Mouse (Mus musculus) intestine, embryonic 14.5 days (tissue): ENCODE measurements around the gene Prelp. TPM values are rescaled to one million over a fixed set of nuclear protein-coding genes. Genes with fewer than 3 reads are reported as not detected.

Experiments used
- ATAC-seq: fragments of 200-750 bp; cut with Nextera tagmentation; replicated peaks from 2 replicates; pipeline ENCODE4 v1.8.0; 2017; ENCODE audit warnings: low read depth, moderate number of reproducible peaks, moderate TSS enrichment, moderate library complexity; ENCODE audit not compliant: low FRiP score, low TSS enrichment
- DNase-seq: peaks from one replicate; pipeline ENCODE4 v3.0.0-alpha.2; 2018; ENCODE audit warnings: low spot score
- H3K27ac ChIP-seq: fragments of 300-500 bp; sonication (generic); 2 replicates; pipeline ENCODE4 v1.5.1; 2014; ENCODE audit warnings: low read depth, mild to moderate bottlenecking, control low read depth
- H3K27me3 ChIP-seq: fragments of 300-500 bp; sonication (generic); replicated peaks from 2 replicates; pipeline ENCODE4 v1.6.1; 2014; ENCODE audit warnings: low read length, control low read depth; ENCODE audit not compliant: control insufficient read depth, insufficient read depth
- H3K36me3 ChIP-seq: fragments of 300-500 bp; sonication (generic); 2 replicates; pipeline ENCODE4 v1.6.1; 2014; ENCODE audit warnings: low read length, control low read depth; ENCODE audit not compliant: control insufficient read depth, insufficient read depth
- H3K4me1 ChIP-seq: fragments of 300-500 bp; sonication (generic); replicated peaks from 2 replicates; pipeline ENCODE4 v1.6.1; 2014; ENCODE audit warnings: low read length, control low read depth, mixed read lengths; ENCODE audit not compliant: control insufficient read depth, insufficient read depth
- H3K4me2 ChIP-seq: fragments of 300-500 bp; sonication (generic); 2 replicates; pipeline ENCODE4 v1.6.1; 2014; ENCODE audit warnings: low read length
- H3K4me3 ChIP-seq: fragments of 300-500 bp; sonication (generic); 2 replicates; pipeline ENCODE4 v1.5.1; 2014; ENCODE audit warnings: low read depth, low read length, control low read depth, mixed read lengths
- H3K9ac ChIP-seq: fragments of 300-500 bp; sonication (generic); 2 replicates; pipeline ENCODE4 v1.6.1; 2014; ENCODE audit warnings: mild to moderate bottlenecking, low read length
- H3K9me3 ChIP-seq: fragments of 300-500 bp; sonication (generic); 2 replicates; pipeline ENCODE4 v1.6.1; 2016; ENCODE audit warnings: low read length, control low read depth; ENCODE audit not compliant: control insufficient read depth
- WGBS: fragments of 180-500 bp; shearing (Covaris S2); extraction: QIAGEN DNeasy Blood & Tissue Kit; methylation state at CpG from one replicate; pipeline ENCODE4 v1.1.7; 2014; 5-methylcytosine and 5-hydroxymethylcytosine counted together
- polyA plus RNA-seq: library from polyadenylated mRNA; unstranded; fragments of >200 nt; fragmentation: Nextera tagmentation; extraction: Ambion mirVana; gene quantifications from 2 replicates; pipeline ENCODE4 v1.2.1, GENCODE M21; 2014

The Prelp gene
- polyA plus RNA-seq, 1 experiment from 2014 or later, result 1.9 TPM

DNA sequence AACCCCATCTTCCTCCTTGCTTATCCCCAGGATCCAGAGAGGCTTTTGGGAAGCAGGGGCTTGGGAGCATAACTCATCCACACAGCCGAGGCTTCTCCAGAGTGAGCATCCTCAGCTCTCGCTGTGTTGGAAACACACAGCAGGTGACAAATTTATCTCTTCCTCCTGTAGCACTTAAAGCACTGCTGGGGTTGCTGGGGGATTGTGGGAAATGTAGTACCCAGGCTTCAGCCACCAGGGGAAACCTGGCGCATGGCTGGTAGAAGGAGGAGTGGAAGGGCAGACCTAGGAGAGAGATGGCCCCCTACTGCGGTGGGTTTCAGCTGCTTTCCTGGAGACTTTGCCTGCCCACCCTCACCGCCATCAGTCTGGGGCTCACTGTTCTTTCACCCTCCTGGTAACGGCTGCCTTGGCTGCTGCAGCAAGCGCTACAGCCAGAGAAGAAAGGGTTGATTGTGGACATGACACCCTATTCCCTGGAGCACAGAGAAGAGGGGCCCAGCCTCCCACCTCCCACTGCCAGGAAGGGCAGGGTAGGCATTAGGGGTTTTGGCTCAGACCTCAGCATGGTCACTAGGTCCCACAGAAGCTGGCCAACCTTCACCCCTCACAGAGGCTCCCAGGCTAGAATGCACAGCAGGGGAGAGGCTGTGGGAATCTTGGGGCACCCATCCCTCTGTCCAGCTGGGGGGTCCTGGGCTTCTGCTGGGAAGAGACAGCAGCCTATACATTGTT is 3.1 kb upstream of the Prelp start:
- no peak overlapping the region for H3K4me3 ChIP-seq
- no peak overlapping the region for H3K27ac ChIP-seq
- WGBS, result 31% methylated on average over 7 of the region's 7 CpGs
- H3K4me1 ChIP-seq, result peaks cover 22% of the 10 kb centered on the region
- H3K36me3 ChIP-seq, result no peaks in the 10 kb centered on the region
- H3K4me2 ChIP-seq, result no peak overlapping the region
- no peaks in the 10 kb centered on the region for H3K27me3 ChIP-seq
- no peak overlapping the region for H3K9ac ChIP-seq
- H3K9me3 ChIP-seq, result no peaks in the 10 kb centered on the region
- DNase-seq, result no peak
- no peak for ATAC-seq

DNA sequence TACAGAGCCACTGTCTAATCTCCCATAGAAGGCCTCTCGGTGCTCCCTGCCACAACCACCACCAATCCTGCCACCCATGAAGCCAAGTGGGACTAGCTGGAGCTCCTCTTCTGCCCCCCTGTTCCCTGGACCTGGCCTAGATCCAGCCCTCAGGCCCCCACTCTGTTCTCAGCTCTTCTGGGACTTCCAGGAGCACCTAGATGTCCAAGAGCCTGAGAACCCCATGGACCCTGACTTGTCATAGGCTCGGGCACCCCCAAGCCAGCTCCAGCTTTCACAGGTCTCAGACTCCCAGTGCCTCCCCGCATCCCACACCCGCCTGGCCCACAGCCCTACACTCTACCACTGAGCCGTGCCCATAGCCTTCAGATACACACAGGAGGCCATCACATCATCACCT is 1.9 kb upstream of the Prelp start:
- H3K27ac ChIP-seq, result no peak overlapping the region
- DNase-seq (no peak), ATAC-seq (no peak)
- H3K4me1 ChIP-seq, result peaks cover 30% of the 10 kb centered on the region
- H3K9ac ChIP-seq, result no peak overlapping the region
- no peak overlapping the region for H3K4me2 ChIP-seq
- 89% methylated on average over 5 of the region's 5 CpGs for WGBS
- H3K36me3 ChIP-seq, result no peaks in the 10 kb centered on the region
- no peaks in the 10 kb centered on the region for H3K27me3 ChIP-seq
- H3K9me3 ChIP-seq, result no peaks in the 10 kb centered on the region
- no peak overlapping the region for H3K4me3 ChIP-seq

GRCm38 (mm10) chr1:133920876-133921275 is 338 bp downstream of the Prelp start:
- H3K4me2 ChIP-seq, result peak overlapping the region; percentile 26; the same call in 1 of the 2 replicates
- H3K4me3 ChIP-seq, result no peak overlapping the region
- H3K9ac ChIP-seq, result no peak overlapping the region
- H3K9me3 ChIP-seq, result no peaks in the 10 kb centered on the region
- ATAC-seq (no peak), DNase-seq (no peak)
- no peaks in the 10 kb centered on the region for H3K27me3 ChIP-seq
- peaks cover 44% of the 10 kb centered on the region for H3K4me1 ChIP-seq
- H3K27ac ChIP-seq, result peak overlapping the region; percentile 51; the same call in 1 of the 2 replicates
- 28% methylated on average over 3 of the region's 3 CpGs for WGBS
- H3K36me3 ChIP-seq, result no peaks in the 10 kb centered on the region

- no peak for DNase-seq
- H3K27ac ChIP-seq, result no peak overlapping the region
- H3K27me3 ChIP-seq, result no peaks in the 10 kb centered on the region
- H3K4me2 ChIP-seq, result no peak overlapping the region
- ATAC-seq, result no peak
- H3K36me3 ChIP-seq, result no peaks in the 10 kb centered on the region
- 42% methylated on average over 3 of the region's 3 CpGs for WGBS
- no peak overlapping the region for H3K9ac ChIP-seq
- no peaks in the 10 kb centered on the region for H3K9me3 ChIP-seq
- H3K4me3 ChIP-seq, result no peak overlapping the region
- peaks cover 46% of the 10 kb centered on the region for H3K4me1 ChIP-seq
Observed at GRCm38 (mm10) chr1:133920401-133920800, 813 bp downstream of the Prelp start.

GRCm38 (mm10) chr1:133918088-133918470 is 3.1 kb downstream of the Prelp start:
- DNase-seq, result no peak

GRCm38 (mm10) chr1:133917456-133918087 is 3.6 kb downstream of the Prelp start:
- H3K4me2 ChIP-seq, result no peak overlapping the region; the same call in 1 of the 2 replicates
- DNase-seq (no peak), ATAC-seq (no peak)
- WGBS, result 36% methylated on average over 11 of the region's 11 CpGs
- H3K36me3 ChIP-seq, result no peaks in the 10 kb centered on the region
- no peak overlapping the region for H3K4me3 ChIP-seq
- H3K4me1 ChIP-seq, result peaks cover 43% of the 10 kb centered on the region
- no peaks in the 10 kb centered on the region for H3K9me3 ChIP-seq
- H3K27ac ChIP-seq, result peak overlapping the region; percentile 57
- H3K9ac ChIP-seq, result no peak overlapping the region
- no peaks in the 10 kb centered on the region for H3K27me3 ChIP-seq

More at GRCm38 (mm10) chr1:133918088-133918470, 3.1 kb downstream of the Prelp start:
- Histone ChIP-seq H3K27ac (peak overlapping the region; percentile 57), H3K9me3 (no peaks in the 10 kb centered on the region), H3K9ac (no peak overlapping the region), H3K4me2 (no peak overlapping the region), H3K36me3 (no peaks in the 10 kb centered on the region), H3K4me1 (peaks cover 43% of the 10 kb centered on the region), H3K27me3 (no peaks in the 10 kb centered on the region), H3K4me3 (no peak overlapping the region)
- no peak for ATAC-seq
- WGBS, result 53% methylated on average over 6 of the region's 6 CpGs

DNA sequence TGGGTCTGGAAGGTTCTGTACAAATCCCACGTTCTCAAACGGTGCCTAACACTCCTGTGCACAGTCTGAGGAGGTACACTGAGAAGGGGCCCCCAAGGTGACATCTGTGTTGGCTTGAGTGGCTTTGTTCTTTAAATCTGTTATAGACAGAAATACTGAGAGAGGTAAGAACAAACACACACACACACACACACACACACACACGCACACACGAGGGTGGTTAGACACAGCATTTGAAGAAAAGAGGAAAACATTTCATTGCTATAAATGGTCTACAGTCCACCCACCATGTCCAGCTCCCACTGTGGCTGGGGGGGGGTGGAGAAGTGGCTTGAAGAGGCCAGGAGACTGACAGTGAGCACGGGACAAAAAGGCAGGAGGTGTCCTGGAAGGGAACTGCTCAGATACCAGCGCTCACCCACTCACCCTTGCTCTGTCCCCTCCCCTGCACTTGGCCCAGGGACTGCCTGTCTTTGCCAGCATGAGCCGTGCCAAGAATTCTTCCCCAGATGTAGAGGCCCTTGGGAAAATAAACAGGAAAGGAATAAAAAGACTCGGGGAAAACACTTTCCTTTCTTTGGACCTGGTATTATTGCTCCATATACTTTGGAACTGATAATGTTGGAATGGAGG is 5.4 kb downstream of the Prelp start:
- H3K4me1 ChIP-seq, result peaks cover 34% of the 10 kb centered on the region
- no peak overlapping the region for H3K9ac ChIP-seq
- H3K27ac ChIP-seq, result peak overlapping the region; percentile 22; the same call in 1 of the 2 replicates
- H3K9me3 ChIP-seq, result no peaks in the 10 kb centered on the region
- no peak for ATAC-seq
- no peak overlapping the region for H3K4me3 ChIP-seq
- no peaks in the 10 kb centered on the region for H3K27me3 ChIP-seq
- WGBS, result 53% methylated on average over 8 of the region's 8 CpGs
- H3K36me3 ChIP-seq, result no peaks in the 10 kb centered on the region
- peak overlapping the region; percentile 25; the same call in 1 of the 2 replicates for H3K4me2 ChIP-seq
- no peak for DNase-seq

DNA sequence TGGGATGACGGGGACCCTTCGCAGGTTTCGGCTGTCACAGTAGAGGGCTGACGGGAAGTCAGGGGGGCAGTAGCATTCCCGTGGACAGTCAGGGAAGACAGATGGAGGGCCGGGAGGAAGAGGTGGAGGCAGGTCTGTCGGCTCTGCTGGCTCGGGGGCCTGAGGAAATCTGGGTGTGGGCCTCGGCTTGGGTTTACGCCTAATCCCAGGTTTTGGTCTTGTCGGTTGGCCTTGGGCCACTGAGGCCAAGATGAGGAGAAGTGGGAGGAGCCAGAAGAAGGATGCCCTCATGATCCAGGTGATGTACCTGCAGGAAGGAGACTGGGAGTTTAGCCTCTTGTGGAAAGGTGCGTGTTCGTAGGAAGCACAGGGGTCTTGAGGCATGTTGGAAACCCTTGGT is 6.1 kb downstream of the Prelp start:
- no peak overlapping the region for H3K4me3 ChIP-seq
- H3K4me1 ChIP-seq, result peaks cover 27% of the 10 kb centered on the region
- WGBS, result 87% methylated on average over 13 of the region's 13 CpGs
- no peak overlapping the region for H3K4me2 ChIP-seq
- no peak overlapping the region for H3K9ac ChIP-seq
- no peaks in the 10 kb centered on the region for H3K27me3 ChIP-seq
- H3K9me3 ChIP-seq, result no peaks in the 10 kb centered on the region
- no peak overlapping the region for H3K27ac ChIP-seq
- ATAC-seq (no peak), DNase-seq (no peak)
- H3K36me3 ChIP-seq, result no peaks in the 10 kb centered on the region
